Mouse (Mus musculus) bone marrow macrophage, adult 2 months (primary cell): Measurements from ENCODE around the gene Erc2.

Source experiments
- CTCF ChIP-seq: IDR thresholded peaks from 2 replicates; pipeline ENCODE4 v1.5.1; 2012; ENCODE audit warnings: low read depth, mild to moderate bottlenecking, low read length, moderate library complexity
- POLR2A ChIP-seq: IDR thresholded peaks from 2 replicates; pipeline ENCODE4 v1.6.1; 2012; ENCODE audit warnings: mild to moderate bottlenecking, low read depth, low read length, borderline replicate concordance

DNA sequence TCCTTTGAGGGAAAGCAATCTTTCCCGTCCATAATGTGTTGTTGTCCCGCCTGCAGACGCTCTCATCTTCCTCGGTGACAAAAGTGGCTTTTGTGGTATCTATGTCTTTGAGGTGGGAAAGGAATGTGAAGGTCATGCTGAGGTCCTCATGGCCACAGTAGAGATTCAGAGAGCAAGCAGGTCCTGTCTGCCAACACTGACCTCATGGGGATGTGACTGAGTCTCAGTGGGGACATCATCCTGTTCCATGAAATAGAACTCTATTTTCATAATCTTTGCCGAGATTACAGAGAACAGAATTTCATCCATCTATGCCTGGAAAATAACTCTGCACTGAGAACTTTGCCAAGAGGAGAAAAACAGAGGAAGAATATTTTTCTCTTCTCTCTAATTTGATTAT is 324.0 kb downstream of the Erc2 start:
- TF ChIP-seq CTCF (no peak), POLR2A (no peak)
